Mouse (Mus musculus): ENCODE data around the gene Rgs10. TPM values are rescaled to one million over a fixed set of nuclear protein-coding genes. Genes with fewer than 3 reads are reported as not detected.

Gene Rgs10
- 97.7 and 106 TPM in 2 replicates for polyA plus RNA-seq (2015; fragmentation: Nextera tagmentation; extraction: Ambion mirVana)

GRCm38 (mm10) chr7:128417930-128418779 lies at the start of gene Rgs10:
TSS of gene Rgs10 (minus strand) at chr7:128418758.

GRCm38 (mm10) chr7:128461285-128462215 lies 43.0 kb upstream of the Rgs10 start, which contains the start of gene Tial1:
TSS of gene Tial1 (minus strand) at chr7:128461717.

Other genes with a start within 250 kb of the Rgs10 start
- gene Cox6a2, start 212.4 kb downstream of the Rgs10 start, polyA plus RNA-seq (2015; fragmentation: Nextera tagmentation; extraction: Ambion mirVana): 1.2 and 1.6 TPM in 2 replicates
- gene Armc5, start 181.4 kb downstream of the Rgs10 start, polyA plus RNA-seq (2015; fragmentation: Nextera tagmentation; extraction: Ambion mirVana): 12.5 and 14.3 TPM in 2 replicates
- 4.3 TPM in 2 replicates for gene 9130023H24Rik, start 180.7 kb downstream of the Rgs10 start, polyA plus RNA-seq (2015; fragmentation: Nextera tagmentation; extraction: Ambion mirVana)
- gene Tgfb1i1, start 171.9 kb downstream of the Rgs10 start, polyA plus RNA-seq (2015; fragmentation: Nextera tagmentation; extraction: Ambion mirVana): 26.8 and 30.1 TPM in 2 replicates
- gene Slc5a2, start 153.1 kb downstream of the Rgs10 start, polyA plus RNA-seq (2015; fragmentation: Nextera tagmentation; extraction: Ambion mirVana): not detected in 2 replicates
- gene BC017158, start 120.6 kb downstream of the Rgs10 start, polyA plus RNA-seq (2015; fragmentation: Nextera tagmentation; extraction: Ambion mirVana): 18.3 and 18.9 TPM in 2 replicates
- 23.0 and 24.7 TPM in 2 replicates for gene Tial1, start 43.0 kb upstream of the Rgs10 start, polyA plus RNA-seq (2015; fragmentation: Nextera tagmentation; extraction: Ambion mirVana)
- gene Bag3, start 104.9 kb upstream of the Rgs10 start, polyA plus RNA-seq (2015; fragmentation: Nextera tagmentation; extraction: Ambion mirVana): 5.3 and 5.5 TPM in 2 replicates
- gene Inpp5f, start 192.6 kb upstream of the Rgs10 start, polyA plus RNA-seq (2015; fragmentation: Nextera tagmentation; extraction: Ambion mirVana): 418 and 447 TPM in 2 replicates